Mouse (Mus musculus) heart, adult 18-20 months (tissue): ENCODE data around the gene Prkce. TPM values are rescaled to one million over a fixed set of nuclear protein-coding genes. Genes with fewer than 3 reads are reported as not detected.

Experiments
- DNase-seq, 2 experiments: peaks; one replicate each; pipeline ENCODE4 v3.0.0; 2021 to 2022; ENCODE audit warnings: mixed read lengths in 1 of 2
- total RNA-seq, 2 experiments: library from RNA; stranded (reverse); gene quantifications; 2 replicates each; pipeline ENCODE4 v1.2.3; 2021

Gene Prkce
- total RNA-seq, 2 experiments from 2014 or later = 26.1 to 27.0 TPM

DNA sequence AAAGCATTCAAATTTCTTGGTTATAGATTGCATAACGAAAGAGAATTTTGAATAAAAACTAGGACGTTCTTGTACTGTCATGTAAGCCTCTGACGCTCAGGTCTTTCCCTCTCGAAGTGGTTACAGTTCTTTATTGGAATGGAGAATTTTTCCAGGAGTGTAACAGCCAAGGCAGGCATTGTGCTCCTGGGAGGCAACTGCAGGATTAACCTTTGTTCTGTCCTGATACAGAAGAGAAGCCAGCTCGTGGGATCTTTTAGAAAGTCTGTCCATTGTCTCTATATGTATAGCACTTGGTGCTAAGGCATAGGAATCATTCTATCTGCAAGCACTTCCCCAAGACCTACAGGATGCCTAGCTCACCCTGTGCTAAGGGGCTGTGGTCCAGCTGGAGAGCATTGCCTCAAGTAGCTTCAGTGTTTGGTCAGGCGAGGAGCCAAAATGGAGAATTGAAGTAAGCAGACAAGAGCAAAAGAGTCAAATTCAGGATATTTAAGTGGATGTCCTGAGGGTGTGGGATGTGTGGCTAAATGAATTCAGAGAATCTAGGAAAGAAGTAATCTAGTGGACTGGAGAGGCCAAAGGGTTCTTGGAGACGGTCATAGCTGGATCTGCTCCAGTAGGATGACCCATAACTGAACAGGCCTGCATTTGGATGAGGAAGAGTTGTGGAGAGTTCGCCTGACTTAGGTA is 240.5 kb downstream of the Prkce start:
- peak; percentile 18 to 26 for DNase-seq

GRCm38 (mm10) chr17:86408614-86409006 is 241.0 kb downstream of the Prkce start:
- DNase-seq = no peak

- no peak for DNase-seq
Measured at GRCm38 (mm10) chr17:86409485-86409884, 241.9 kb downstream of the Prkce start.

- DNase-seq = no peak
Measured at GRCm38 (mm10) chr17:86410496-86410895, 242.9 kb downstream of the Prkce start.

DNA sequence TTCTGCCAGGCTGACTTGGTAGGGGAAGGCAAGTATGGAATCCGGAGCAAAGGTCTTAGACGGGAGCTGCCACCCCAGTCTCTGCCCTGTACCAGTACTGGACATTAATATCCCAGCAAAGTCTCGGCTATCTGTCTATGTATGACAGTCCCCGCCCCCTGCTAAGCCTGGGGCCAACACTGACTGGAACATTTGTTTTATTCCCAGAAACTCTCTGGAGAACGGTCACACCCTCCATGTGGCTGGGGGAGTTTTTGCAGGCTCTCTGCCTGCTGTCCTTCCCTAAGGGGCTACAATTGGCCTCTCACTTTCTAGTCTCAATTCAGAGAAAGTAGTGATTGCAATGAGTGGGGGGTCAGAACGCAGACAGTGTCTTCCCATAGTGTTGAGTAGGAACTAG is 244.6 kb downstream of the Prkce start:
- peak; percentile 53 to 64 for DNase-seq

DNA sequence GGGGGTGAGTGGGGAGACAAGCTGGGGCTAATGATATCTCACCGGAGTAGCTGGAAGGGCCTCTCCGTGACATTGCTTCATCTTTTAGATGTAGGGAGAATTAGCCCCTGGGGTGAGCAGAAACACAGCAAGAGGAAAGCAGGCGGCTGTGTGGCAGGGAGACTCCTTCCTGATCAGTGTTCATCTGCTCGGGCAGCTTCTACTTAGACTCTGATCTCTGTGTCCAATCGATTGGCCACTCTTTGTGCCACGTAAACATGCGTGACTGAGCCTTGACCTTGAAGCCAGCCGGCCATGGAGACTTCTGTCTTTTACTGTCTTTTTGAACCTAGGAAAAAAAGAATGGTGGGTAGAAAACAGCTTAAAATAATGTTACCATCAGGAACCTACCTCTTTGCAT is 247.0 kb downstream of the Prkce start:
- DNase-seq = no peak

GRCm38 (mm10) chr17:86415989-86416388 is 248.4 kb downstream of the Prkce start:
- no peak for DNase-seq

DNA sequence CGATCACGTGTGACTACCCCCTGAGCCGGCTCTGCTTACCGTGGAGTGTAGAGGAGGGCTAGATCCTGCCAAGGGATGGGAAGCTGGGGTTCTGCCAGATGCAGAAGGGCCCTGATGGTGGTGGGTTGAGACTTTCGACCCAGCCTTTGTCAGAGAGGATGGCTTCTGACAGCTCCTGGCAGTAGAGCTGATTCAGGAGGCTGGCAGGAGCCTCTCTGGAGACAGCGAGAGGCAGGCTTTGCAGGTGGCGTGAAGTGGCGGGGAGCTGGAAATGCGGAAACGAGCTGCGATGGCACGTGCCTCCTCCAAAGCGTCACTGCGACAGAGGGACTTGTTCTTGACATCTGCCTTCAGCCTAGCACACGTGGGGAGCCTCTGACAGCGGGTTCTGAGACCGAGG is 250.7 kb downstream of the Prkce start:
- DNase-seq = no peak

- no peak for DNase-seq
Measured at GRCm38 (mm10) chr17:86419199-86419598, 251.6 kb downstream of the Prkce start.

GRCm38 (mm10) chr17:86420646-86421338 is 253.2 kb downstream of the Prkce start:
- no peak for DNase-seq

DNA sequence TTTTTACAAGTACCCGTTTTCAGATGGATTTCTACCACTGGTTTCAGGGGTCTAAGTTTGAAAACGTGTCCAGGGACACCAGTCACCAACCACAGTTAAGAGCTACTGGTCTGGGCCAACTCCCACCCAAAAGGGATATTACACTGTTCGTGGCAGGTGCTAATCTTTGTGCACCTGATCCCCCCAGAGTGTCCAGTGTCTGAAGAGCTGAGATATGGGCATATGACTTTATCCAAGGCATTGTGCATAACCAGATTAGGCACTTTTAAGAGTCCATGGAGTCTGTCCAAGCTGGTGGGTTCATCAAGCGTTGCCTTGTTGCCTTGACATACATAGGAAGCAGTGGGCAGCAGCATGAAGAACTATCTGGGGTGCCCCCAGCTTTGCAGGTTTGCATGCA is 254.4 kb downstream of the Prkce start:
- DNase-seq = no peak

DNA sequence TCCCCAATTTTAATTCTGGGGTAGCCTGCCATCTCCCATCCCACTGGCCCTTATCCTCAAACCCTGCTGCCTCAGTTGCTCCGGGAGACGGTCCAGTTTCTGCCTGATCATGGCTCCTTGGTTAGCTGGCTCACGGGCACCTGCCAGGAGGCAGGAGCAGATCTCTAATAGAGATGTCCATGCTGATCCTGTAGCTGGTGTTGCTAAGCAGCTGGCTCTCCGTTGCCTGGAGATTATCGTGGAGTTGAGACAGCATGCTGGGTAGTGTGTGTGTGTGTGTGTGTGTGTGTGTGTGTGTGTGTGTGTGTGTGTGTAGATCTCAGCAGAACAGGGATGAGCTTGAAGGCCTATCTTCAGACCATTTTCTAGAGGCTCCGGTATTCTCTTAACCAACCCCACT is 262.3 kb downstream of the Prkce start:
- no peak for DNase-seq

- DNase-seq = peak; percentile 48 to 60
Measured at GRCm38 (mm10) chr17:86433117-86433516, 265.5 kb downstream of the Prkce start.

GRCm38 (mm10) chr17:86433813-86434212 is 266.2 kb downstream of the Prkce start:
- peak; percentile 70 to 75 for DNase-seq

- no peak for DNase-seq
Measured at GRCm38 (mm10) chr17:86434781-86435180, 267.2 kb downstream of the Prkce start.

GRCm38 (mm10) chr17:86435570-86435969 is 268.0 kb downstream of the Prkce start:
- no peak for DNase-seq

DNA sequence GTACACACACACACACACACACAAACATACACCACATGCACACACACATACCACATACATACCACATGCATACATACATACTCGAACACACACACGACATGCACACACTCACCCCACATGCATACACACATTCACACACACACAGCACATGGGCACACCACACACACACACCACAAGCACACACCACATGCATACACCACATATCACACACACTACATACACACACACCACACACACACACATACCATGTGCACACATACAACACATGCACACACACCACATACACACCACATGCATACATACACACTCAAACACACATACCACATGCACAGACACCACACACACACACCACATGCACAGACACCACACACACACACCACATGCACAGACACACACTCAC is 268.4 kb downstream of the Prkce start:
- DNase-seq = no peak

DNA sequence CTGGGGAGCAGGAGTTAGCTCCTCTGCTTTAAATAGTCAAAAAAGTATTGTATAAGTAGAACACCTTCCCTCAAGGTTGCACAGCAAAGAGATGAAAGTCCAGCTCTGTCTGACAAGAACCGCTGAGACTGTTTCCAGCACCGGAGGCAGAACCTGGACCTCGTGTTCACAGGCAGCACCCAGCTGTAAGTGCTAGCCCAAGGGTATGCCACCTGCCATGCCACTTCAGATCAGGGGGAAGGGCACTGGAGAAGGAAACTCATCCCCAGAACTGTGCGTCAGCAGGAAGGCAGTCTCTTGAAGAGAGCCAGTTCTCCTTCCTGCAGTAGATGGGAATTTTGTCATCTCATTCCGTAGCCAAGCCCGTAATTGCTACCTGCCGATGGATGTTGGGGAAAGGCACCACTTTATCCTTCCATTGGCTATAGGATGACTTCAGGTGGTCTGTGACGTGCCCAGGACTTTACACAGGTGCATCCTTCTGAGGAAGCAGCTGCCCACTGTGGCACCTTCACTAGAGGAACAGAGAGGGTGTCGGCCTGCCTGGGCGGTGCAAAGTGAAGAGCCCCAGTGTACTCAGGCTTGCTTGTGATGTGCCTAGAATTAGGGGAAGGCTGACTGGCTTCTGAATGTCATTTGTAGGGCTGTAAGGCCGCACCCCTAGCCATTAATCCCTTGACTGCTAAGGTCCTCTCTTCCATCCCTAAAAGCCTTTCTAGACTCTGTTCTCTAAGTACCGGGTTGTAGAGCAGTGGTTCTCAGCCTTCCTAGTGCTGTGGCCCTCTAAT is 269.2 kb downstream of the Prkce start:
- DNase-seq = no peak

GRCm38 (mm10) chr17:86437516-86438277 is 270.1 kb downstream of the Prkce start:
- DNase-seq = peak; percentile 76 to 80

- DNase-seq = no peak
Measured at GRCm38 (mm10) chr17:86438278-86438661, 270.7 kb downstream of the Prkce start.

- peak; percentile 66 to 71 for DNase-seq
Measured at GRCm38 (mm10) chr17:86438763-86439162, 271.2 kb downstream of the Prkce start.

DNA sequence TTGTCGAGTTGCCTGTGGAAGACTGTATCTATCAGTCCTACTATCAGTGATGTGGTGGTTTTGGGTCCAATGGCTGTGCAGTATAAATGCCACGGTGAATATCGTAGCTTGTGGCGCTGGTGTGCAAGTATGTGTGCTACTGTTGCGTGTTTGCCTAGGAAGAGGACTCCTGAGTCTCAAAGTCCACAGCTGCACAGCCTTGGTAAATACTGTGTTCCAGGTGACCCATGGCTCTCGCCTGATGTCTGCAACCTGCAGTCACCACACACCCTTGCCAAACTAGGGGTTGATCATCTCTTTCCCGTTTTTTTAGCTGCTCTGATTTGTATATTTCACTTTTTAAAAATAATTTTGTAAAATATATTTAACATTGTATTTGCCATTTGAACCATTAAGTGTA is 273.5 kb downstream of the Prkce start:
- DNase-seq = no peak
